37 mouse cellular contexts compared by ENCODE assay signal in genomic region chr9:19911170-19911569, GRCm38 (mm10). TPM values are rescaled to one million over a fixed set of nuclear protein-coding genes. Genes with fewer than 3 reads are reported as not detected.
"Had no signal": no experiment of that assay in that cellular context is flagged by ENCODE, and none has a peak within 500 bp of the region (broad histone marks: within the 10 kb centered on the region; RNA-seq: fewer than 3 reads in every experiment).

No protein-coding gene starts in this region.

- H3K4me2 ChIP-seq: heart, embryonic 11.5 days; heart, embryonic 13.5 days; hindbrain, embryonic 13.5 days; hindbrain, embryonic 15.5 days; limb, embryonic 12.5 days; liver, embryonic 11.5 days; liver, embryonic 13.5 days had no signal

- H3K27ac ChIP-seq: heart, embryonic 13.5 days; hindbrain, embryonic 13.5 days; hindbrain, embryonic 15.5 days; hindbrain, postnatal 0 days; layer of hippocampus, adult 2 months; left cerebral cortex, adult 2 months; limb, embryonic 10.5 days; limb, embryonic 12.5 days; liver, embryonic 13.5 days had no signal

- H3K4me3 ChIP-seq: heart, embryonic 13.5 days; hindbrain, embryonic 13.5 days; hindbrain, embryonic 15.5 days; layer of hippocampus, adult 2 months; left cerebral cortex, adult 2 months; limb, embryonic 10.5 days; limb, embryonic 12.5 days; liver, embryonic 13.5 days had no signal

- H3K9ac ChIP-seq: forebrain, postnatal 0 days; heart, embryonic 13.5 days; hindbrain, embryonic 13.5 days; hindbrain, embryonic 15.5 days; limb, embryonic 12.5 days; liver, embryonic 13.5 days had no signal

- ATAC-seq: forebrain, postnatal 0 days; hindbrain, postnatal 0 days had no signal

- H3K9me3 ChIP-seq: liver, embryonic 13.5 days had no signal

- H3K36me3 ChIP-seq: heart, embryonic 13.5 days; hindbrain, embryonic 13.5 days; hindbrain, embryonic 15.5 days; limb, embryonic 10.5 days; limb, embryonic 12.5 days; liver, embryonic 13.5 days had no signal

- H3K4me1 ChIP-seq: heart, embryonic 13.5 days; hindbrain, embryonic 13.5 days; hindbrain, embryonic 15.5 days; limb, embryonic 10.5 days; limb, embryonic 12.5 days; liver, embryonic 13.5 days had no signal

- DNase-seq: forebrain, postnatal 0 days; gastrocnemius, postnatal 14 days; gastrocnemius, postnatal 36 days; heart, adult 18-20 months; heart, postnatal 10 days; kidney, adult 18-20 months; kidney, adult 8-10 months; kidney, postnatal 10 days; kidney, postnatal 25 days; kidney, postnatal 4 days; liver; liver, embryonic 13.5 days had no signal

- H3K27me3 ChIP-seq: heart, embryonic 13.5 days; hindbrain, embryonic 13.5 days; hindbrain, embryonic 15.5 days; limb, embryonic 12.5 days; liver, embryonic 13.5 days had no signal

RNA-seq across cellular contexts. Expression of gene Olfr77, which starts 5.5 kb away (rescaled TPM):
- total RNA-seq: forebrain, postnatal 0 days; gastrocnemius, adult 18-20 months; gastrocnemius, adult 8-10 months; gastrocnemius, postnatal 14 days; gastrocnemius, postnatal 36 days; heart, adult 18-20 months; heart, postnatal 10 days; heart, postnatal 25 days; hindbrain, postnatal 0 days; layer of hippocampus, adult 2 months; layer of hippocampus, postnatal 10 days; layer of hippocampus, postnatal 25 days; left cerebral cortex, adult 2 months; left cerebral cortex, postnatal 14 days; left cerebral cortex, postnatal 36 days had no signal
- polyA plus RNA-seq: gonadal fat pad, adult 2 months had no signal

RNA-seq across cellular contexts. Expression of gene Olfr862, which starts 23.4 kb away (rescaled TPM):
- total RNA-seq: forebrain, postnatal 0 days; gastrocnemius, adult 18-20 months; gastrocnemius, adult 8-10 months; gastrocnemius, postnatal 14 days; gastrocnemius, postnatal 36 days; heart, adult 18-20 months; heart, postnatal 10 days; heart, postnatal 25 days; hematopoietic stem cell, adult 5-6 weeks; hindbrain, postnatal 0 days; layer of hippocampus, adult 2 months; layer of hippocampus, postnatal 10 days; layer of hippocampus, postnatal 25 days; left cerebral cortex, adult 2 months; left cerebral cortex, postnatal 14 days; left cerebral cortex, postnatal 36 days had no signal
- polyA plus RNA-seq: forebrain, postnatal 0 days; gonadal fat pad, adult 2 months; heart, embryonic 11.5 days; heart, embryonic 13.5 days; heart, embryonic 16.5 days; hindbrain, embryonic 11.5 days; hindbrain, embryonic 13.5 days; hindbrain, embryonic 15.5 days; hindbrain, postnatal 0 days; intestine, embryonic 14.5 days; kidney, embryonic 14.5 days; kidney, embryonic 16.5 days; limb, embryonic 10.5 days; limb, embryonic 12.5 days; limb, embryonic 14.5 days; liver, embryonic 11.5 days; liver, embryonic 13.5 days had no signal
